Mouse (Mus musculus) heart, embryonic 12.5 days (tissue): Measurements from ENCODE around the gene Slc1a3. TPM values are rescaled to one million over a fixed set of nuclear protein-coding genes. Genes with fewer than 3 reads are reported as not detected.

Experiments
- ATAC-seq: fragments of 200-750 bp; cut with Nextera tagmentation; 2 replicates; pipeline ENCODE4 v1.8.0; 2017; ENCODE audit warnings: moderate TSS enrichment, moderate library complexity; ENCODE audit not compliant: insufficient number of reproducible peaks, low FRiP score
- H3K27ac ChIP-seq: fragments of 300-500 bp; sonication (generic); 2 replicates; pipeline ENCODE4 v1.5.1; 2016; ENCODE audit warnings: mild to moderate bottlenecking, moderate library complexity; ENCODE audit not compliant: poor library complexity, severe bottlenecking
- H3K27me3 ChIP-seq: fragments of 300-500 bp; sonication (generic); replicated peaks from 2 replicates; pipeline ENCODE4 v1.6.1; 2016; ENCODE audit warnings: mild to moderate bottlenecking, moderate library complexity
- H3K36me3 ChIP-seq: fragments of 300-500 bp; sonication (generic); 2 replicates; pipeline ENCODE4 v1.6.1; 2016; ENCODE audit warnings: mild to moderate bottlenecking, moderate library complexity
- H3K4me1 ChIP-seq: fragments of 300-500 bp; sonication (generic); replicated peaks from 2 replicates; pipeline ENCODE4 v1.6.1; 2016; ENCODE audit warnings: mild to moderate bottlenecking
- H3K4me2 ChIP-seq: fragments of 300-500 bp; sonication (generic); 2 replicates; pipeline ENCODE4 v1.6.1; 2016; ENCODE audit warnings: mild to moderate bottlenecking, moderate library complexity
- H3K4me3 ChIP-seq: fragments of 300-500 bp; sonication (generic); 2 replicates; pipeline ENCODE4 v1.5.1; 2016; ENCODE audit warnings: mild to moderate bottlenecking
- H3K9ac ChIP-seq: fragments of 300-500 bp; sonication (generic); 2 replicates; pipeline ENCODE4 v1.6.1; 2016; ENCODE audit warnings: mild to moderate bottlenecking, moderate library complexity
- H3K9me3 ChIP-seq: fragments of 300-500 bp; sonication (generic); replicated peaks from 2 replicates; pipeline ENCODE4 v1.6.1; 2016; ENCODE audit warnings: mild to moderate bottlenecking, moderate library complexity
- WGBS: fragments of 180-500 bp; shearing (Covaris S2); methylation state at CpG from one replicate; pipeline ENCODE4 v1.1.7; 2016; 5-methylcytosine and 5-hydroxymethylcytosine counted together
- polyA plus RNA-seq: library from polyadenylated mRNA; unstranded; fragments of >200 nt; fragmentation: Nextera tagmentation; extraction: Ambion mirVana; gene quantifications from 2 replicates; pipeline ENCODE4 v1.2.1, GENCODE M21; 2016

The Slc1a3 gene
- polyA plus RNA-seq, 1 experiment from 2014 or later, result 19.7 TPM

DNA sequence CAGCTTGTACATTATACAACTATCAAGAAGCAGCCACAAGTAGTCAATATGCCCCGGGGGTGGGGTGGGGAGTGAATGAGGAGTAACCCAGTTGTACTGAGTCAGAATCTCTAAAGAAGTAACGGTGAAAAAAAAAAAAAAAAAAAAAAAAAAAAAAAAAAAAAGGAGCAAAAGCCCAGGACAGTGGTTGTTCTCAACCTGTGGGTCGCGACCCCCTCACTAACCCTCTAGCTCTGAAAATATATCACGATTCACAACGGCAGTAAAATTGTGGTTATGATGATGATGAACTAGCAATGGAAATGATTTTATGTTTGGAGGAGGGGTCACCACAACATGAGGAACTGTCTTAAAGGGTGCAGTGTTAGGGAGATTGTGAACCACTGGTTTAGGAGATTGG is 108.2 kb downstream of the Slc1a3 start:
- H3K9me3 ChIP-seq, result no peaks in the 10 kb centered on the region
- no peaks in the 10 kb centered on the region for H3K27me3 ChIP-seq
- no peaks in the 10 kb centered on the region for H3K4me1 ChIP-seq
- no peak overlapping the region for H3K4me3 ChIP-seq
- no peak for ATAC-seq
- H3K4me2 ChIP-seq, result no peak overlapping the region
- no peaks in the 10 kb centered on the region for H3K36me3 ChIP-seq
- WGBS, result 75% methylated on average over 6 of the region's 6 CpGs
- H3K27ac ChIP-seq, result no peak overlapping the region
- H3K9ac ChIP-seq, result no peak overlapping the region

GRCm38 (mm10) chr15:8601312-8602146 is 109.0 kb downstream of the Slc1a3 start:
- 82% methylated on average over 13 of the region's 13 CpGs for WGBS

GRCm38 (mm10) chr15:8596375-8596900 is 114.1 kb downstream of the Slc1a3 start:
- no peak for ATAC-seq
- Histone ChIP-seq H3K27ac (no peak overlapping the region), H3K27me3 (no peaks in the 10 kb centered on the region), H3K36me3 (no peaks in the 10 kb centered on the region), H3K4me3 (no peak overlapping the region), H3K9ac (no peak overlapping the region), H3K4me2 (no peak overlapping the region), H3K4me1 (no peaks in the 10 kb centered on the region), H3K9me3 (no peaks in the 10 kb centered on the region)
- 83% methylated on average over 8 of the region's 8 CpGs for WGBS

More at GRCm38 (mm10) chr15:8601312-8602146, 109.0 kb downstream of the Slc1a3 start:
- no peaks in the 10 kb centered on the region for H3K9me3 ChIP-seq
- H3K4me2 ChIP-seq, result no peak overlapping the region
- H3K9ac ChIP-seq, result no peak overlapping the region
- no peak overlapping the region for H3K27ac ChIP-seq
- H3K36me3 ChIP-seq, result no peaks in the 10 kb centered on the region
- H3K4me1 ChIP-seq, result no peaks in the 10 kb centered on the region
- no peak overlapping the region for H3K4me3 ChIP-seq
- no peak for ATAC-seq
- no peaks in the 10 kb centered on the region for H3K27me3 ChIP-seq

DNA sequence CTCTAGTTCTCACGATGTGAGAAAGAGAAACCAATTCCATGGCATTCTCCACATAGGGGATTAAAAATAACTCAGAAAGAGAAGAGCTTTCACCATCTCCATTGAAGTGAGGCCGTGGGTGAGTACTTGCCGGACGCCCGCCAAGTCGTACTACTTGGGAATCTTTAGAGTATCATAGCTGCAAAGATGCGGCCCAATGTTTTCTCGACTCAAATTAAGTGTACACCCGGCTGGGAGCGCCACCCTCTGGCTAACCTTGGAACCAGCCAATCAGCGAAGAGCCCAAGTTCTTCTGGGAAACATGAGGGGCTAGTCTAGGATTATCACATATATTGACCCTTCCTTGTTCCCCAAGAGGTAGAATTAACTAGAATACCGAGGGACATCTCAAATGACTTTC is 115.3 kb downstream of the Slc1a3 start:
- ATAC-seq, result no peak
- no peaks in the 10 kb centered on the region for H3K4me1 ChIP-seq
- no peak overlapping the region for H3K9ac ChIP-seq
- no peak overlapping the region for H3K4me3 ChIP-seq
- no peak overlapping the region for H3K4me2 ChIP-seq
- no peaks in the 10 kb centered on the region for H3K27me3 ChIP-seq
- no peak overlapping the region for H3K27ac ChIP-seq
- H3K36me3 ChIP-seq, result no peaks in the 10 kb centered on the region
- no peaks in the 10 kb centered on the region for H3K9me3 ChIP-seq
- WGBS, result 65% methylated on average over 12 of the region's 12 CpGs

- Histone ChIP-seq H3K9ac (no peak overlapping the region), H3K4me3 (no peak overlapping the region), H3K9me3 (no peaks in the 10 kb centered on the region), H3K36me3 (no peaks in the 10 kb centered on the region), H3K4me2 (peak overlapping the region; percentile 39), H3K4me1 (no peaks in the 10 kb centered on the region), H3K27me3 (no peaks in the 10 kb centered on the region), H3K27ac (no peak overlapping the region)
- ATAC-seq, result no peak
- WGBS, result 19% methylated on average over 11 of the region's 11 CpGs
These were observed 121.0 kb downstream of the Slc1a3 start for GRCm38 (mm10) chr15:8589503-8590116.

GRCm38 (mm10) chr15:8588065-8588464 is 122.5 kb downstream of the Slc1a3 start:
- 83% methylated on average over 5 of the region's 5 CpGs for WGBS
- Histone ChIP-seq H3K36me3 (no peaks in the 10 kb centered on the region), H3K27ac (no peak overlapping the region), H3K9ac (no peak overlapping the region), H3K4me1 (no peaks in the 10 kb centered on the region), H3K4me3 (no peak overlapping the region), H3K4me2 (no peak overlapping the region), H3K9me3 (no peaks in the 10 kb centered on the region), H3K27me3 (no peaks in the 10 kb centered on the region)
- ATAC-seq, result no peak

DNA sequence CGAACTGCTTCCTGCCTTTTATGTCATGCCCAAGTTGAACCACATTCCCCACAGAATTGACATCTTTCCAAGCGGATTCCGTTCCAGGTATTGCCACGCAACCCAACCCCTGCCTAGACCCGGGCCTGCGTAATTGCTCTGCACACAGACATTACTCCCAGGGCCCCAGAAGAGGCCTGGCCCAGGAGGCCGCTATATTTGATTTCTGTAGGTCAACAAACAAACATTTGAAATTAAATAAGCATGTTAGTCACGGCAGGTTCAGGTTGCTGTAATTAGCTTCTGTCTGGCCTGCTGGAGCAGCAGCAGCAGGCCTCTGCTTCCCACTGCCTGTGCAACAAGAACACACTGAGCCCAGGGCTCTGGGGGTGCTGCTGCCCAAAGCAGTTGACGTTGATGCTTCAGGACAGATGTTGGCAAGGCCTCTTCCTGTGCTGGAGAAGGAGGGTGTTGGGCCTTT is 123.7 kb downstream of the Slc1a3 start:
- 81% methylated on average over 9 of the region's 9 CpGs for WGBS

More for the DNA sequence above, 123.7 kb downstream of the Slc1a3 start:
- ATAC-seq, result no peak
- no peak overlapping the region for H3K9ac ChIP-seq
- H3K4me3 ChIP-seq, result no peak overlapping the region
- H3K4me1 ChIP-seq, result no peaks in the 10 kb centered on the region
- H3K27ac ChIP-seq, result no peak overlapping the region
- no peaks in the 10 kb centered on the region for H3K27me3 ChIP-seq
- no peaks in the 10 kb centered on the region for H3K36me3 ChIP-seq
- no peaks in the 10 kb centered on the region for H3K9me3 ChIP-seq
- H3K4me2 ChIP-seq, result no peak overlapping the region

Other genes with a start within 250 kb of the Slc1a3 start
- not detected in 2 replicates for gene Gm2310, start 190.8 kb downstream of the Slc1a3 start, polyA plus RNA-seq